27 mouse cellular contexts compared by ENCODE assay signal in the genomic region with DNA sequence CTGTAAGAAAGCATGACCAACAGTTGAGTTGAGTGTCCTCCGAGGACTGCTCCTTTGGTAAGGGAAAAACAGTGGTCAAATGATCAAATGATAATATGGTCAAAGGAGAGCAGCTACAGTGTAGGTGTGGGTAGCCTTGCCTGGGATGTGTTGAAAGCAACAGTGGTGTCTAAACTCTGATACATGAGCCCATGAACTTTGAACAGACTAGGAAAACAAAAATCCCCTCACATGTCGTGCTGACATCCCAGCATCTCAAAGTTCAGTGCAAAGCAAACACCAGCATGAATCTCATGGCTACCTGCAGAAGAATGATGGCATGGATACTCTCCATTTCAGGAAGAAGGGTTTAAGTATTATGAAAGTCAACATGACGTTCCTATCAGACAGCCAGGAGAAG.
DNase-seq lines count a peak whose midpoint lies in the region; ATAC-seq lines count a peak whose summit lies in the region.
"Had no signal": no experiment of that assay in that cellular context is flagged by ENCODE, and none has a peak within 500 bp of the region (broad histone marks: within the 10 kb centered on the region; RNA-seq: fewer than 3 reads in every experiment).

No protein-coding gene starts in this region.

- DNase-seq in liver = no peak
- DNase-seq in liver, embryonic 13.5 days = no peak
- DNase-seq in yolk sac, embryonic 10.5 days (ENCODE audit: low spot score) = peak; percentile 75
- no peak for DNase-seq in heart, postnatal 25 days (ENCODE audit: low spot score)
- DNase-seq in spleen, adult 18-20 months = no peak
- DNase-seq: adrenal gland, postnatal 10 days; adrenal gland, postnatal 36 days; B cell, adult 2 months; cerebellum, adult 18-20 months; cerebellum, adult 9-10 months; cerebellum, postnatal 14 days; forebrain, postnatal 0 days; gastrocnemius, adult 2 months; gastrocnemius, postnatal 14 days; heart, adult 11 months; heart, postnatal 10 days; heart, postnatal 4 days had no signal

- H3K27ac ChIP-seq in liver, embryonic 12.5 days = no peak overlapping the region
- H3K27ac ChIP-seq in liver, embryonic 13.5 days = peak overlapping the region; percentile 66; the same call in 1 of the 2 replicates
- H3K27ac ChIP-seq in liver, embryonic 15.5 days (replicated peaks) = peak overlapping the region; percentile 57
- H3K27ac ChIP-seq: embryonic facial prominence, embryonic 12.5 days; embryonic facial prominence, embryonic 15.5 days; gastrocnemius, adult 2 months; heart, embryonic 15.5 days; hindbrain, embryonic 14.5 days had no signal

- WGBS in liver, embryonic 12.5 days (ENCODE audit: insufficient replicate concordance) = 54% methylated on average over 3 of the region's 3 CpGs
- WGBS in liver, embryonic 13.5 days (ENCODE audit: insufficient replicate concordance) = 41% methylated on average over 3 of the region's 3 CpGs
- WGBS in liver, embryonic 15.5 days (ENCODE audit: insufficient replicate concordance) = 43% methylated on average over 3 of the region's 3 CpGs

- no peaks in the 10 kb centered on the region for H3K9me3 ChIP-seq in liver, embryonic 12.5 days (replicated peaks)
- H3K9me3 ChIP-seq in liver, embryonic 13.5 days (replicated peaks) = no peaks in the 10 kb centered on the region
- H3K9me3 ChIP-seq in liver, embryonic 15.5 days (replicated peaks) = no peaks in the 10 kb centered on the region
- H3K9me3 ChIP-seq: embryonic facial prominence, embryonic 12.5 days; embryonic facial prominence, embryonic 15.5 days; heart, embryonic 15.5 days had no signal

- ATAC-seq in liver, embryonic 12.5 days = 0 out of 2 replicates have a peak, but pooled peaks have one; percentile 44
- ATAC-seq in liver, embryonic 13.5 days (ENCODE audit: low read depth) = peak; percentile 63
- peak; percentile 79 for ATAC-seq in liver, embryonic 15.5 days (ENCODE audit: insufficient read depth)
- ATAC-seq: forebrain, embryonic 14.5 days; forebrain, postnatal 0 days; Patski had no signal

- no peak overlapping the region for H3K9ac ChIP-seq in liver, embryonic 12.5 days
- no peak overlapping the region for H3K9ac ChIP-seq in liver, embryonic 13.5 days
- H3K9ac ChIP-seq in liver, embryonic 15.5 days = no peak overlapping the region
- H3K9ac ChIP-seq: embryonic facial prominence, embryonic 12.5 days; embryonic facial prominence, embryonic 15.5 days; forebrain, postnatal 0 days; heart, embryonic 15.5 days; hindbrain, embryonic 14.5 days had no signal

- H3K4me1 ChIP-seq in liver, embryonic 12.5 days = no peaks in the 10 kb centered on the region
- H3K4me1 ChIP-seq in liver, embryonic 13.5 days (replicated peaks) = peaks cover 7% of the 10 kb centered on the region
- H3K4me1 ChIP-seq in liver, embryonic 15.5 days (replicated peaks) = peaks cover 7% of the 10 kb centered on the region; the same call in 1 of the 2 replicates
- H3K4me1 ChIP-seq: heart, embryonic 15.5 days had no signal

- intact Hi-C loops in heart, postnatal 25 days (cut with DNase I) = no loop called here

- no peaks in the 10 kb centered on the region for H3K36me3 ChIP-seq in liver, embryonic 12.5 days
- H3K36me3 ChIP-seq in liver, embryonic 13.5 days = no peaks in the 10 kb centered on the region
- no peaks in the 10 kb centered on the region for H3K36me3 ChIP-seq in liver, embryonic 15.5 days (replicated peaks)
- H3K36me3 ChIP-seq: embryonic facial prominence, embryonic 12.5 days; embryonic facial prominence, embryonic 15.5 days; G1E; heart, embryonic 15.5 days had no signal

- H3K27me3 ChIP-seq in liver, embryonic 12.5 days (replicated peaks) = no peaks in the 10 kb centered on the region
- no peaks in the 10 kb centered on the region for H3K27me3 ChIP-seq in liver, embryonic 13.5 days
- no peaks in the 10 kb centered on the region for H3K27me3 ChIP-seq in liver, embryonic 15.5 days
- H3K27me3 ChIP-seq: embryonic facial prominence, embryonic 12.5 days; embryonic facial prominence, embryonic 15.5 days; heart, embryonic 15.5 days; Patski had no signal

- no peak overlapping the region for H3K4me2 ChIP-seq in liver, embryonic 12.5 days
- no peak overlapping the region for H3K4me2 ChIP-seq in liver, embryonic 13.5 days
- no peak overlapping the region for H3K4me2 ChIP-seq in liver, embryonic 15.5 days
- H3K4me2 ChIP-seq: embryonic facial prominence, embryonic 12.5 days; embryonic facial prominence, embryonic 15.5 days; heart, embryonic 11.5 days; heart, embryonic 15.5 days; hindbrain, embryonic 14.5 days had no signal

- no peak overlapping the region for H3K4me3 ChIP-seq in liver, embryonic 12.5 days
- H3K4me3 ChIP-seq in liver, embryonic 13.5 days (replicated peaks) = no peak overlapping the region
- no peak overlapping the region for H3K4me3 ChIP-seq in liver, embryonic 15.5 days (replicated peaks)
- H3K4me3 ChIP-seq: embryonic facial prominence, embryonic 12.5 days; embryonic facial prominence, embryonic 15.5 days; gastrocnemius, adult 2 months; heart, embryonic 15.5 days had no signal
